Mouse (Mus musculus) heart, postnatal 10 days (tissue): Measurements from ENCODE around the gene Pam. TPM values are rescaled to one million over a fixed set of nuclear protein-coding genes. Genes with fewer than 3 reads are reported as not detected.
A peak's percentile ranks its signal among the peaks of the same experiment; 100 is the strongest.
"Not testable (repeated sequence)": the region's sequence is repeated elsewhere in the genome, so short reads cannot be mapped to it uniquely, and the experiment has no call there.

Experiments used
- DNase-seq, 2 experiments: peaks; one replicate each; pipeline ENCODE4 v3.0.0; 2021
- intact Hi-C: fragments of 180-260 bp; cut with DNase I; formaldehyde crosslinking; loops from one replicate; pipeline ENCODE4 v1.15.1; 2025
- total RNA-seq, 2 experiments: library from RNA; stranded (reverse); gene quantifications; 2 replicates each; pipeline ENCODE4 v1.2.3; 2021

Gene Pam
- total RNA-seq, 2 experiments from 2014 or later = 636 to 706 TPM

DNA sequence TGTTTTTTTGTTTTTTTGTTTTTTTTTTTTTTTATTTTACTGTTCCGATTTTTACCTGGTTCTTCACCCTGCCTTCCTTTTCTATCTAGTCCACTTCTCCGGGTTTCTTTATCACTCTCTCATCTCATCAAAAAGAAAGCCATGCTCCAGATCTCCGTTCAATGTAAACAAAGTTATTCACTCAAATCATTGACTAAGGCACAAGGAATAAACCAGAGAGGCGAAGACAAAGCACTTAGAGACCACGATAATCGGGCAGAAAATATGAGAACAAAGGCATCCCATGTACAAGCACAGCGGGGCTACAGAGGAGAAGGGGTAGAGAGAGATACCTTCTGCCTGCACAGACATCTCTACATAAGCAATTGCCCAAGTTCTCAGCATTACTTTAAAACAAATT is 117.9 kb downstream of the Pam start:
- no peak for DNase-seq
- intact Hi-C loops = loop anchor here (2.0 to 10.0 kb wide), 5 partner anchors 117 to 377 kb away; partner anchors contain the start of genes Gin1, Pam and Ppip5k2

DNA sequence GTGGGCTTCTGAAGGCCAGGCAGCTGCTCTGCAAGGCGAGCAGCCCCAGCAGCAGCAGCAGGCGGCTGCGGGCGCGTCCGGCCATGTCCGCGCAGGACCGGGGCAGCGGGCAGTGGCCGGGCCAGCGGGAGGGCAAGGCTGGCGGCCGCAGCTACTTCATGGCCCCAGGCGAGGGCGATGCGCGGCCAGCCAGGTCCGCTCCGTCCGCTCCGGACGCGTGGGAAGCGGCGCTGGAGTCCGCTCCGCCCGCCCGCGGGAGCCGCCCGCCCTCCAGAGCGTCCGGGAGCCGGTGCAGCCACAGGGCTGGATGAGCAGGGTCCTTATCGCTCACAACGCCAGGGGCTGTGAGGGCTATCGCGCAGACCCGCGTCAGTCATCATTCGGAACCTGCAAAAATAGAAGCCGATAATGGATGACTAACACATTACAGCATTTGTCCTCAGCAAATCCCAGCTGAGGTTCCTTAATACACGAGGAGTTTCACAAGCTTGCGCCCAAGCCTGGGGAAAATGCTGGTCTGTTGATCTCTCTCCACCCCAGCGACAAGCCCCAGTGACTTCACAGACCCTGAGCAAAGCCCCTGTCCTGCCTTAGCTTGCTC is 118.5 kb downstream of the Pam start:
- intact Hi-C loops = loop anchor here (2.0 to 10.0 kb wide), 5 partner anchors 118 to 378 kb away; partner anchors contain the start of genes Gin1, Pam and Ppip5k2
- peak; percentile 89 to 94 for DNase-seq

DNA sequence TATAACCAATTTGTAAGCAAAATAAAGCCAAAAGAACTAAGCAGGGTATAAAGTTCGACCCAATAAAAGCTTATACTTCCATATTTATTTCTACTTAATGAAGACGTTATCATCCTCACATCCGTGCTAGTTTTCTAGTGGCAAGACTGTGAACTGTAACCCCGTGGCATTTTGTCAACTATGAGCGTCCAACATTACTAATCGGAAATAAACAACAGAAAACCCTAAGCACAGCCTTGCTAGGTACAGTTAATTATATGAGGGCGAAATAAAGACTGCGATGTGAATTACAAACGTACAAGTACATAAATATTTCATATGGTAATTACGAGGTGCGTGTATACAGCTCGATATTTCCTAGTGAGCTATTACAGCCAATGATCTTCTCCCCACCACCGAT is 119.4 kb downstream of the Pam start:
- intact Hi-C loops = loop anchor here (2.0 to 10.0 kb wide), 5 partner anchors 119 to 379 kb away; partner anchors contain the start of genes Gin1, Pam and Ppip5k2
- peak; percentile 50 to 65 for DNase-seq

DNA sequence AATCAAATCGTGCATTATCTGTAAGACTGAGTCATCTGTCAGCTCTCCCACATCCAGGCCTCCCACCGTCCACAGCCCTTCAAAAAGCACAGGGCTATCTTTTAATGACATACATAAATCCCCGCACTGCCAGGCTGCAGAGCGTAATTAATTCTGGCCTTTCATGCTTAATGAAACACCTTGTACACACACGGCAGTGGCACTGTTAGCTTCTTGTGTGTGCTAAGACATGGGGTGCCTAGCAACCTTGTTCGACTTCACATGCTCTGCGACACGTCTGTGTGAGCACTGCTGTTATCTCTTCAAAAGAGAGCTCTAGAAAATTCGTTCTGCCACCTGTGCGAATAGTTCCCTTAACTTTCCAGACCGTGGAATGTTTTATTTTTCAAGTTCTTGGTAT is 120.5 kb downstream of the Pam start:
- intact Hi-C loops = loop anchor here (10.0 kb wide), 2 partner anchors 300 to 380 kb away; no protein-coding TSS in a partner anchor
- no peak for DNase-seq

DNA sequence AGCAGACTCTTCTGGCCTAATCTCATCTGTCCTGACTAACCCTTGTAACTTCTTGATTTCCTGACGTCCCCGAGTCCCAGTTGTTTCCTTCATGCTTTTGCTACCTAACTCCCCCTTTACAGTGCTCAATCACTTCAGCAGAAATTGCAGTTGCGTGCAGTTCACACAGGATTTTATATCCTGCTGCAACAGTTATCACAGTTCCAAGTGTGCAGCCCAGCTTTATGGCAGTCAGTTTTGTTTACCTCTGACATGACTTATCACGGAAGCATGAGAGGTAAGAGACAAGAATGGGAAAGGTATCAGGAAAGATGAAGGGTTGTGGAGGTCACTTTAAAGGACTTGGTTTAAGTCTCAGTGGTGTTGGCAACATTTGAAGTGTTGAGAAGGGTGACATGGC is 125.7 kb downstream of the Pam start:
- intact Hi-C loops = loop anchor here (10.0 kb wide), 2 partner anchors 305 to 385 kb away; no protein-coding TSS in a partner anchor
- DNase-seq = no peak

DNA sequence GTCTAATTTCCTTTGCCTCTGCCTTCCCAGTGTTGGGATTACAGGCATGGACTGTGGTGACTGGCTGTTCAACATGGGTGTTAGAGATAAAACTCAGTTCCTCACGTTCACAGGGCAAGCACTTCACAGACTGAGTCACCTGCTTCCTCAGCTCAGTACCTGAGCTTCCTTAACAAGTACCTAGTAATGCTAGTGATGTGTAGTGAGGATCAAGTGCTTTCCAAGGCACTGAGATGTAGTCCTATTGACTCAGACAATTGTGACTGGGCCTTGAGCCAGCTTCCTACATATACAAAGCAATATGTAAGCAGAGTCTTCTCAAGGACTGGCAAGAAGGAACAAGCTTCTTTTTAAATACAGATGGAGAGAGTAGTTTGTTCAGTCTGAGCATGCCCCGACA is 131.7 kb downstream of the Pam start:
- intact Hi-C loops = no loop called here
- no peak for DNase-seq

DNA sequence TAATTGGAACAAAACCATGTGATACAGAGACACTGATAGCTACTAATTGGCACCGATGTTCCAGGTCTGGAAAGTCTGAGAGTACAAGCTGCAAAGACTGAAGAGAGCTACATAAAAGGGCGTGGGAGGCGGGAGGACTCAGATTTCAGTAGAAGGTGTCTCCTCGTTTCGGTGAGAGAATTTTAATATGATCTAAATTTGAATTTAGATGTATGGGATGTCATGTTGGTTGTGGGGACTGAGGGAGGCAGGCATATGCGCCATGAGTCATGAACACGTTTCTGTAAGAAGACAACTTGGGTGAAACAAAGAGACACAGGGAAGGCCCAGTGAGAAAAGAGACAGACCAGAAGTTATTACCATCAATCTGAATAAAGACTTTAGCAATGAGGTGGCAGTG is 133.3 kb downstream of the Pam start:
- intact Hi-C loops = no loop called here
- no peak for DNase-seq

DNA sequence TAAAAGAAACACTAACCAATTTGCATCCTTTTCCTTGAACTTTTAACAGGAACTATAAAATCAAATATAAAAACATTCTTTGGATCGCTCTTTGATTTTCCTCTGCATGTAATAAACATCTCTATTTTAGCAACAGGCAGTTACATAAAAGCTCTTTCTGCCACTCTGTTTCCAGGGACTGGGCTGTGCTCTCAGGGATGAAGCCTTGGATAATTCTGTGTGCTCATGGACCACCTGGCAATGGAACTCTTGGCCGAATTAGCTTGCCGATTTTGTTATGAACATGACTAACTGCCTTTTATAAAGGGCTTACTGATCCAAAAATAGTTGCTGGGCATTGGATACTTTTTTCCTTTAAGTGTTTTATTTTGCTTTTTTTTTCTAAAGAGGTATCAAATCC is 134.8 kb downstream of the Pam start:
- intact Hi-C loops = no loop called here
- DNase-seq = no peak

DNA sequence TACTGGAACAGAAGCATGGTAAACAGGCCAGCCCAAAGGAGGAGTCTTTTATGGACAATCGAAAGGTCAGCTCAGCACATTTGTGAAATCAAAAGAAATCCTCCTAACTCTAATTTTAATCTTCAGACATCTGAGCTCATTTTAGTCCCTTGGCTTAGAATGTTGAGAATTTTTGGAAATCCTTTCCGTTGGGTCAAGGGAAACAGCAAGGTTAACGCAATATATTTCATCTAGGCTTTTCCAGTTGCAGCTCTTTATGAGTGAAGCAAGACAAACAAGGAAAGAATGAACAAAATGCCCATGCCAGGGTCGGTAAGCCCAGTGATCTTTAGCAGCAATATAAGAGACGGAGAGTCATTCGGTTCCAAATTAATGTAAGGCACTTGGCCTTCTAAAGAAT is 135.3 kb downstream of the Pam start:
- intact Hi-C loops = no loop called here
- DNase-seq = no peak

DNA sequence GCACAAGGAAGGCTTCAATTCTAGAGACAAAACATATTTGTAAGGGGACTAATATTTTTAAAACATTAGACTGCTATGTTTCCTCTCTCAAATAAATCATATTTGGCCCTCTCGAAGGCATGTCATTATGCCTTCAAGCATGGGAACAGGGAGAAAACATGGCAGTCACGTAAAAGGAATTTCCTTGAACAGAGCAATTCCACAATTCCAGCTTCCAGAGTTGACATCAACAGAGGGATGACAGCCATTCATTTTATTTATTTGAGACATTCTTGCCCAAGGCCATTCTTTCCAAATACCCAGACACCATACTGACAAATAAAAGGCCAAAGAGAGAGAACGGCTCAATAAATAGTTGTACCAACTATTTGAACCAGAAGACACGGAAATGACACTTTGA is 136.7 kb downstream of the Pam start:
- no peak for DNase-seq
- intact Hi-C loops = no loop called here

DNA sequence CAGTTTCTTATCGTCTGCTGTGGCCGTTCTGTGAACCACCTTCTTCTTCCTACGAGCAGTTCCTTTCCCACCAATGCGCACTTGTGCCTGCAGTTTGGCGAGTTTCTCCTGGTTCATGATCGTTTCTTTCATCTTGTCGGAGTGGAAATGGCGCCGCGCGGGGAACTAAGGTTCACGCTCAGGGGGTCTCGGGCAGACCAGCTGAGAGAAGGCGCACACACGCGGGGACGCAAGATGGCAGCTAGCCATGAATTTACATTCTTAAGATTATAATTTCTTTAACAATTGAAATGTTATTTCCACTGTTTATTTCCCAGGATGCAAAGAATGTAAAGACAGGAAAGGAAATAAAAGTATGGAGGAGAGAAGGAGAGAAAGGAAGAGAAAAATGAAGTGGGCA is 146.2 kb downstream of the Pam start:
- intact Hi-C loops, DNase-seq: not testable (repeated sequence)

DNA sequence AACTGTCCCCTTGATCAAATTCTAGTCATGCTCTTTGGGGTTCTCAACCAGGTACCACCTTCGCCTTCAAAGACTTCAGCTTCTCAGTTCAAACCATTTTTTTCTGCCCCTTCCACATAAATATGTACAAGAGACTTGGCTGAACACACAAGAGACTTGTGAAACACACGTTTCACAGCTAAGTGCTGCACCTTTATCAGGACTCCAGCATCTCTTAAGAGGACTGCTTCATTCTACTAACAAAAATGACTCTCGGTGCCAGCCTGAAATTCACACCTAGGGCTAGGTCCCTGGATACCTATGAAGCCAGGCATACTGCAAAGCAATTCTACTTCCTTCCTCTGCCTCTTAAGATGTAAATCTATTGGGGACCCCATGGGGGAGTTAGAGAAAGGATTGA is 148.3 kb downstream of the Pam start:
- DNase-seq = no peak
- intact Hi-C loops = no loop called here

DNA sequence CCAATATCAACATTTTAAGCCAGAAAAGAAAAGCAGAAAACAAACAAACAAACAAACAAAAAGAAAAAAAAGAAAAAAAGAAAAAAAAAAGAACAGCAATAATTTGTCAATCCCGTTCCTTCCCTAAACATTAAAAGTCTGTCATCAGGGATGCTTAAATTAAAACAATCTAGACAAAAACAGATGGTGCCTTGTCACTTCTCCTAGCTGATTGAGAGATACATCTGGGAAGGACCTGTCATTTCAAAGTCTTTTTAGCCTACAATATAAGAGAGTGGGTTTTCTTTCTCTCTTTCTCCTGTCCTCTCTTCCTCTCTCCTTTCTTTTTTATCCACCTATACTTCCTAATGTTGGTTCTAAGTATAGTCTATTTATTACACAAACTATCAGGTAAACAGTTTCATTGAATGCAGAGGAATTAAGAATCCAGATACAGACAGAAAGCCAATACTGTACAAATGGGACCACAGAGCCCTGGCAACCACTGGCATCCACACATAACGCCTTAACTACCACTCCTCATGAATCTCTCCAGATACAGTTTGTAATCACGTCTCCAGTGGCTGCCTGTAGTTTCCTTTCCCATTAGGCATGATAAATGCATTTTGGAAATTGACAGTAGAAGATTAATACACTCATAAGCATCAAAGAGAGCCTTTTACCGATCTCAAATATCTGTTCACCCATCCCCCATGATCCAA is 151.4 kb downstream of the Pam start:
- no peak for DNase-seq
- intact Hi-C loops = no loop called here

DNA sequence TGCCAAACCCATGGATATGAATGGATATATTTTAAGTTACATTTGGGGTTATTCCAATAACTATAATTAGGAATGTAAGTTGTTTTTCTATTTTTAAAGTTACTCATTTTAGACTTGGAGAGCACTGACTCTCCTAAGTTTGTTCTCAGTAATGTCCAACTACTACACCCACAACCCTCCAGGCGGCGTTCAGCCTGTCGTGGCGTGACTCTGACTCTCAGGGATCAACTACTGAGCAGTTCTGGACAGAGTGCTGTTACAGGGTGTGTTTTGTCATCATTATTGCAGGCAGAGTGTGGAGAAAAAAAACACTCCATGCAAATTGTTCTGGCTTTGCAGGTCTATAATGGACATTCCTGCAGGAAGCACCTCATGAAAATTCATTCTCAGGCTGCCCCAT is 152.0 kb downstream of the Pam start:
- no peak for DNase-seq
- intact Hi-C loops = no loop called here

DNA sequence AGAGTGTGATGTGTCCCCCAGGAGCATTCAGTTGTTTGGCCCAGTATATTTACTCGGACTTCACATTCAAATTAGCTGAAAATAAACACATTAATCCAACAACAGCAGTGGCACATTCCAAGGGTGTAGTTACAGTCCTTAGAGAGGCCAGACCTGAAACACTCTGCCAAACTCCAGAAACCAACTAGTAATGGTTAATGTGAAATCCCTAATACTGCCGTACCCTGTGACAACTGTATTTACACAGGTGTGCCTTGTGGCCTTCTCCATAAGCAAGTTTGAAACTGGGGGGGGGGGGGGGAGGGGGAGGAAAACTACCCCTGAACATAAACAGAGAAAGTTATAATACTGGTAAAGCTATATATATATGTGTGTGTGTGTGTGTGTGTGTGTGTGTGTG is 152.5 kb downstream of the Pam start:
- DNase-seq = no peak
- intact Hi-C loops = no loop called here

DNA sequence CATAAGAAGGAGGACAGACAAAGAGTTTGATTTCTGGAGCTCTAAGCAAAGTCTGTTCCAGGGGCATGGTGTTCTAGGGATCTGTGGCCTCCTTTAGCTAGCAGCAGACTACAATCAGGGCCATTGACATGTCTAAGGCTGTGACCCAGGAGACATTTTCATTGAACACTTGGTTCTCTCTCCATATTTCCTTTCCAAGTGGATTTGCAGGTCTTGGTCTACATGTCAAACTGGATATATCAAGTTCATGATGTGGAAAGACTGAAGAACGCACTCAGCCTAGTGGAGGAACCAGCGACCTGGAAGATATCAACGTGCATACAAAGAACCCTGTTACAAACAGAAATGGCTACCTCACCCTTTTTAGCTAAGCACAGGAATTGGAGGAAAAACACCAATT is 156.9 kb downstream of the Pam start:
- no peak for DNase-seq
- intact Hi-C loops = no loop called here

DNA sequence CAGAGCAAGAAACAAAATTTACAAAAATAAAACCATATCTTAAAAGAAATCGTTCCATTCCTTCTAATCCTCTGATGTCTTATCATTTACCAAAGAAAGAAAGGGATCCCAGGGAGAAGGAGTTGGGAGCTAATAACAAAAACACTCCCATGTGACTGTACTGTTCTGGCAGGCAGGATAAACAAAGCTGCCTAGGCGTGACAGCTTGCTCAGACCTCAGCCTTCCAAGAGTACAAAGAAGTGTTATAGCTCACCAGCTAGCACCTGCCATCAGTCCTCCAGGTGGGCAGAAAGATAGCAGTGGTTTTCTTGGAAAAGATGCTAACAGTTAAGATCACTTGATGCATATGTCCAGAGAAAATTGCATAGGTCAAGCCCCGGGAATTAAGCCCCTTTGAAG is 157.4 kb downstream of the Pam start:
- no peak for DNase-seq
- intact Hi-C loops = no loop called here

DNA sequence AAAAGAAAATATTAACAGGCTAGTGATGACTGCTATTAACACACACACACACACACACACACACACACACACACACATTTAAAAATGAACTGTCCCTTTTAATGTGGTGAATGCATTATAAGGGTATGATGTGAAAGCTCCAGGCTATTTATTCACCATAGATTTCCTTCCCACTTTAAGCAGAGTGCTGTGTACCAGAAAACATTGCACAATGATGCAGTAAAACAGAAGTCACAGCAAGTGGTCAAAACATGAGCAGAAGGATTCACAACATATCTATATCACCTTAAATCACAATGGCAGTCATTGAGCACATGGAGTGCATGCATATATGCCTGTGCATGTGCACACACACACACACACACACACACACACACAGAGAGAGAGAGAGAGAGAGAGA is 160.5 kb downstream of the Pam start:
- intact Hi-C loops = no loop called here
- DNase-seq = no peak

DNA sequence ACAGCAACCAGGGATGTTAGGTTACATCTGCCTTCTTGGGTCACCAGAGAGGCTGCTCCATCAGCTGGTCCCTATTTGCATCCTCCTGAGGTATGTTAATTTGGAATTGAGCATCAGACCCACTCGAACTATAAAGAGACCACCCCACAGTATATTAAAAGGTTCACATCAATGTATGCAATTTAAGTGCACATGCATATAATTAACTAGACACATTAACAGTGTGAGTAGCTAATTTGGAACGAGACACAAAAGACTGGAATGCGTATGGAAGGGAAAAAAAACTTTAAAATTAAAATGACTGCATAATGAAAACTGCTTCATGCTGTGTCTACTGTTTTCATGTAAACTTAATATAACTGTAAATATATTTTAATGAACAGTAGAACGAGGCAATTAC is 164.2 kb downstream of the Pam start:
- intact Hi-C loops = no loop called here
- no peak for DNase-seq

DNA sequence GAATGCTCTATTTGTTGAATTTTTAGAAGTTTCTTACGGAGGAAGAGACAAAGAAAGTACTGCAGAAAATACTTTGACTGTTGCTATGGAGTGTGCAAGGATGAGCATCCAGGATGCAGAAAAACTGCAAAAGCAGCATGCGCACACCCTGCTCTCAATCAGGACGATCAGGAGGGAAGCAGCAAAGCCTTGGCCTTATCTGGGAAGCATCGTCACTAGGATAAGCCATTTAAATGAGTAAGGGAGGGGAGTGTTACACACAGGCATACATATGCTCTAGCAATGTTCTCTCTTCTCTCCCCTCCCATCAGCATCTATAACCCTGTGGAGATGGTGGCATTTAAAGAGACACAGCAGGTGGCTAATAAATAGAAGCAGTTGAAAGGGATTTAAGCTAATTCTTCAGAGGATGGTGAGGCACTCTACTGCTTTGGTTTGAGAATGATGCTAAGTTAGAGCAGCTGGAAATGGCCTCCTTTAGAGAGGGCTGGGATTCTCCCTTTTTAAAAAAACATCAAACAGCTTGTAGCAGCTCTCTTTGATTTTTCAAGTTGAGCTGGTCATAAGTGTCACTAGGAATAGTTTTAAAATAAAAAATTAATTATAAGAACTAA is 165.9 kb downstream of the Pam start:
- DNase-seq = no peak
- intact Hi-C loops = no loop called here

DNA sequence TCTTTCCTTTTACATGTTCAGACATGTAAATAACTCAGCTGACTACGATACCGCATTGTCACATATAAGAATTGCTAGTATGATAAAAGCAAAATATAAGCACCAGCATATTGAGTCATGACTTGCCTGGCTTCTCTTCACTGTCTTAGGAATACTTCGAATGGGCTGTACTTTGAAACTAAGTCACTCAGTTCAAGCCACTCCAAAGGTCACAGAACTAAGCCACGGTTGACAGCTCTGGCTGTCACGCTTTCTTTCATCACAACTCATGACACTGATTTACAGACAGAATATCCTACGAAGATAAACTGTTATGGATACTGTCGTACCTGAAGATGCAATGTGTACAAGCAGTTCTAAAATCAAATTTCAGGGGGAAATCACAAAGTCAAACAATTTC is 168.7 kb downstream of the Pam start:
- intact Hi-C loops = no loop called here
- DNase-seq = no peak

DNA sequence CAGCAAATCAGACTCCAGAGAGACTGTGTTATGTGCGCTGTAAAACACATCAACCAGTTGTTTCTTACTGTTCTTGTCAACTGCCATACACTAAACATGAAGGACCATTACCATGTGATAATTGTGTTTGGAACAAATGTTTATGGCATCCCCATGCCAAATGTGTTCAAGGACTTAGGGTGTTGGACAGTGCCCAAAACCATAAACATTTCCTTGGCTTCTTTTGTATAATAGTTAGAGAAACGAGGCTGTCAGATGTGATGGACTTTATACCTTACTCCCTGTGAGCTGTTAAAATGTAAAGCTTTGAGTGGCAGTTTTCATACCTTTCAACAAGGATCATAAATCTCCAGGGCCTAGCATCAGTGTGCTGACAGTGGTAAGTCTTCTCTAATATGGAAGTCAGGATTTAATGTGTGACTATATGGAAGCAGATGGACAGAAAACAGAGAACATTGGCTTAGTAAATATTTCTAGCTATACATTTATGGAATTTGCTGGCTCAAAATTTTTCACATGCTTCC is 169.4 kb downstream of the Pam start:
- intact Hi-C loops = no loop called here
- DNase-seq = no peak
